Mouse (Mus musculus): ENCODE results near the gene Eid3. TPM values are rescaled to one million over a fixed set of nuclear protein-coding genes. Genes with fewer than 3 reads are reported as not detected.

Gene Eid3
- polyA plus RNA-seq, 1 experiment from 2014 or later = 0.59 TPM

- Histone ChIP-seq H3K9ac (no peak overlapping the region), H3K4me2 (replicated peaks) (no peak overlapping the region), H3K4me3 (no peak overlapping the region), H3K27ac (no peak overlapping the region), H3K4me1 (peaks cover 28% of the 10 kb centered on the region), H3K27me3 (no peaks in the 10 kb centered on the region), H3K9me3 (replicated peaks) (no peaks in the 10 kb centered on the region), H3K36me3 (peaks cover 35% of the 10 kb centered on the region)
- WGBS = 91% methylated on average over 18 of the region's 18 CpGs
- ATAC-seq (ENCODE audit: low FRiP score) = no peak
Measured at GRCm38 (mm10) chr10:82866832-82867231, 406 bp downstream of the Eid3 start.

GRCm38 (mm10) chr10:82868418-82869086, 2.1 kb downstream of the Eid3 start:
- no peak for ATAC-seq (ENCODE audit: low FRiP score)
- Histone ChIP-seq H3K27ac (no peak overlapping the region), H3K4me3 (no peak overlapping the region), H3K4me1 (peaks cover 17% of the 10 kb centered on the region), H3K36me3 (peaks cover 32% of the 10 kb centered on the region), H3K9ac (no peak overlapping the region), H3K9me3 (replicated peaks) (no peaks in the 10 kb centered on the region), H3K27me3 (no peaks in the 10 kb centered on the region), H3K4me2 (replicated peaks) (no peak overlapping the region)
- 87% methylated on average over 6 of the region's 6 CpGs for WGBS

GRCm38 (mm10) chr10:82875446-82875845, 9.0 kb downstream of the Eid3 start:
- Histone ChIP-seq H3K36me3 (peaks cover 60% of the 10 kb centered on the region), H3K4me2 (replicated peaks) (no peak overlapping the region), H3K4me3 (no peak overlapping the region), H3K4me1 (peaks cover 5% of the 10 kb centered on the region; the same call in 1 of the 2 replicates), H3K27ac (no peak overlapping the region), H3K9me3 (replicated peaks) (no peaks in the 10 kb centered on the region), H3K27me3 (no peaks in the 10 kb centered on the region), H3K9ac (no peak overlapping the region)
- WGBS = 94% methylated on average over 10 of the region's 10 CpGs
- no peak for ATAC-seq (ENCODE audit: low FRiP score)

- ATAC-seq (ENCODE audit: low FRiP score) = no peak
- peaks cover 68% of the 10 kb centered on the region for H3K36me3 ChIP-seq
- H3K4me3 ChIP-seq = no peak overlapping the region
- H3K27ac ChIP-seq = no peak overlapping the region
- H3K4me2 ChIP-seq (replicated peaks) = no peak overlapping the region
- peaks cover 5% of the 10 kb centered on the region; the same call in 1 of the 2 replicates for H3K4me1 ChIP-seq
- WGBS = 81% methylated on average over 16 of the region's 16 CpGs
- H3K9ac ChIP-seq = no peak overlapping the region
- no peaks in the 10 kb centered on the region for H3K9me3 ChIP-seq (replicated peaks)
- no peaks in the 10 kb centered on the region for H3K27me3 ChIP-seq
Measured at GRCm38 (mm10) chr10:82876076-82876796, 9.8 kb downstream of the Eid3 start.

- no peaks in the 10 kb centered on the region; the same call in 1 of the 2 replicates for H3K4me1 ChIP-seq
- H3K27me3 ChIP-seq = no peaks in the 10 kb centered on the region
- no peak overlapping the region for H3K4me2 ChIP-seq (replicated peaks)
- WGBS = 96% methylated on average over 6 of the region's 6 CpGs
- no peak overlapping the region for H3K9ac ChIP-seq
- H3K36me3 ChIP-seq = peaks cover 90% of the 10 kb centered on the region
- H3K27ac ChIP-seq = no peak overlapping the region
- no peaks in the 10 kb centered on the region for H3K9me3 ChIP-seq (replicated peaks)
- no peak for ATAC-seq (ENCODE audit: low FRiP score)
- H3K4me3 ChIP-seq = no peak overlapping the region
Measured at GRCm38 (mm10) chr10:82887354-82887753, 20.9 kb downstream of the Eid3 start.

- no peak overlapping the region for H3K4me3 ChIP-seq
- peaks cover 7% of the 10 kb centered on the region for H3K4me1 ChIP-seq
- H3K9ac ChIP-seq = no peak overlapping the region
- H3K4me2 ChIP-seq (replicated peaks) = no peak overlapping the region
- H3K9me3 ChIP-seq (replicated peaks) = no peaks in the 10 kb centered on the region
- no peak overlapping the region for H3K27ac ChIP-seq
- ATAC-seq (ENCODE audit: low FRiP score) = no peak
- peaks cover 89% of the 10 kb centered on the region for H3K36me3 ChIP-seq
- H3K27me3 ChIP-seq = no peaks in the 10 kb centered on the region
- WGBS = 86% methylated on average over 8 of the region's 8 CpGs
Measured at GRCm38 (mm10) chr10:82888576-82888975, 22.1 kb downstream of the Eid3 start.

GRCm38 (mm10) chr10:82889447-82889973, 23.1 kb downstream of the Eid3 start:
- H3K27ac ChIP-seq = no peak overlapping the region
- no peaks in the 10 kb centered on the region for H3K9me3 ChIP-seq (replicated peaks)
- WGBS = 87% methylated on average over 9 of the region's 9 CpGs
- H3K4me1 ChIP-seq = peaks cover 10% of the 10 kb centered on the region
- peaks cover 83% of the 10 kb centered on the region for H3K36me3 ChIP-seq
- ATAC-seq (ENCODE audit: low FRiP score) = no peak
- no peak overlapping the region for H3K4me2 ChIP-seq (replicated peaks)
- no peak overlapping the region for H3K9ac ChIP-seq
- H3K27me3 ChIP-seq = no peaks in the 10 kb centered on the region
- H3K4me3 ChIP-seq = no peak overlapping the region

GRCm38 (mm10) chr10:82890936-82891335, 24.5 kb downstream of the Eid3 start:
- WGBS = 77% methylated on average over 2 of the region's 2 CpGs
- peaks cover 79% of the 10 kb centered on the region for H3K36me3 ChIP-seq

GRCm38 (mm10) chr10:82891427-82891826, 25.0 kb downstream of the Eid3 start:
- Histone ChIP-seq H3K9ac (no peak overlapping the region), H3K27ac (no peak overlapping the region), H3K36me3 (peaks cover 79% of the 10 kb centered on the region), H3K4me1 (peaks cover 10% of the 10 kb centered on the region), H3K27me3 (no peaks in the 10 kb centered on the region), H3K9me3 (replicated peaks) (no peaks in the 10 kb centered on the region), H3K4me2 (replicated peaks) (no peak overlapping the region), H3K4me3 (no peak overlapping the region)
- 85% methylated on average over 7 of the region's 7 CpGs for WGBS
- ATAC-seq (ENCODE audit: low FRiP score) = no peak

More at GRCm38 (mm10) chr10:82890936-82891335, 24.5 kb downstream of the Eid3 start:
- Histone ChIP-seq H3K4me2 (replicated peaks) (no peak overlapping the region), H3K27me3 (no peaks in the 10 kb centered on the region), H3K9me3 (replicated peaks) (no peaks in the 10 kb centered on the region), H3K4me3 (no peak overlapping the region), H3K27ac (no peak overlapping the region), H3K9ac (no peak overlapping the region), H3K4me1 (peaks cover 10% of the 10 kb centered on the region)
- no peak for ATAC-seq (ENCODE audit: low FRiP score)

- no peak for ATAC-seq (ENCODE audit: low FRiP score)
- 89% methylated on average over 9 of the region's 9 CpGs for WGBS
Measured at GRCm38 (mm10) chr10:82892442-82893055, 26.1 kb downstream of the Eid3 start.

GRCm38 (mm10) chr10:82893872-82894650, 27.6 kb downstream of the Eid3 start:
- no peaks in the 10 kb centered on the region for H3K27me3 ChIP-seq
- no peak overlapping the region for H3K9ac ChIP-seq
- ATAC-seq (ENCODE audit: low FRiP score) = no peak
- H3K36me3 ChIP-seq = peaks cover 77% of the 10 kb centered on the region
- 76% methylated on average over 18 of the region's 18 CpGs for WGBS
- H3K4me1 ChIP-seq = peaks cover 10% of the 10 kb centered on the region
- H3K9me3 ChIP-seq (replicated peaks) = no peaks in the 10 kb centered on the region
- no peak overlapping the region for H3K4me3 ChIP-seq
- 0 out of 2 replicates have a peak overlapping the region, but pooled peaks have one; percentile 5 for H3K27ac ChIP-seq
- no peak overlapping the region for H3K4me2 ChIP-seq (replicated peaks)

More at GRCm38 (mm10) chr10:82892442-82893055, 26.1 kb downstream of the Eid3 start:
- Histone ChIP-seq H3K4me2 (replicated peaks) (no peak overlapping the region), H3K27me3 (no peaks in the 10 kb centered on the region), H3K9ac (no peak overlapping the region), H3K27ac (no peak overlapping the region), H3K4me3 (no peak overlapping the region), H3K9me3 (replicated peaks) (no peaks in the 10 kb centered on the region), H3K36me3 (peaks cover 79% of the 10 kb centered on the region), H3K4me1 (peaks cover 10% of the 10 kb centered on the region)
